Mouse (Mus musculus): ENCODE data around the gene Col4a2.
A peak's percentile ranks its signal among the peaks of the same experiment; 100 is the strongest.

The Col4a2 gene

GRCm38 (mm10) chr8:11382059-11382810 is 69.6 kb downstream of the Col4a2 start:
- peak; percentile 90 for DNase-seq (ENCODE audit: low read depth, low spot score)

- no peak for DNase-seq (ENCODE audit: low read depth, low spot score)
Observed at GRCm38 (mm10) chr8:11382933-11383332, 70.3 kb downstream of the Col4a2 start.

DNA sequence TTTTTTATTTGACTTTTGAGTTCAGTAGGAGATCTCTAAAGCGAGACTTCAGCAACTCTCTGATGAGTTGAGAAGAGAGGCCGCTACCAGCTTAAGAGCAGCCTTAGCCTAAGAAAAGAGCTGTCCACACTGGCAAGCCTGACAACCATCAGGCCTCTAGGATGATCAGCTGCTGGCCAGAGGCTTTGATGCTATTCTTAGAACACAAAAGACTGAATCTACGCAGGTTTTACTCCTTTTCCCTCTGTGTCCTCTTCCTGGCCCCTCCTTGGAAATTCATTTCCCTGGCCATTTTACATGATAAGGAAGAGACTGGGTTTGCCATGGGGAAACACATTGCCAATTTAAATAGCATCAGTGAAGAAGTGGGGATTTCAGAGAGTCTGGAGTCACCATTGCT is 70.8 kb downstream of the Col4a2 start:
- DNase-seq (ENCODE audit: low read depth, low spot score) = peak; percentile 42

DNA sequence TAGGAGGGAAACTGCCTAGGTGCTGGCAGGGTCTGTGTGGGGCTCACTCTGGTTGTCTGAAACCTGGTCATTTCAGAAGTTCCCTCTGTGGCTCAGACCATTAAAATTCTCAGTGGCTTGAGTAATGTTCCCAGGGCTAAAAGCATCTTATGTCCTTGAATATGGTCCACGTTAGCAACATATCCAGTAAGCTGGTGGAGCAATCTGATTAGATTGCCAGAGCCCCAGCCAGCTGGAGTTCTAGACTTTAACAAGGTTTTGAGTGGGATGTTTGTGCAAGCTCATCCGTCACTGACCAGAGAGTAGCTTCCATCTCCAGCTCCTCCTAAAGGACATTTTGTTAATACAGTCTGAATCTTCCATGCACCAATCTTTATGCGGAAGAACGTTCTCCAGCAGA is 72.2 kb downstream of the Col4a2 start:
- DNase-seq (ENCODE audit: low read depth, low spot score) = no peak

DNA sequence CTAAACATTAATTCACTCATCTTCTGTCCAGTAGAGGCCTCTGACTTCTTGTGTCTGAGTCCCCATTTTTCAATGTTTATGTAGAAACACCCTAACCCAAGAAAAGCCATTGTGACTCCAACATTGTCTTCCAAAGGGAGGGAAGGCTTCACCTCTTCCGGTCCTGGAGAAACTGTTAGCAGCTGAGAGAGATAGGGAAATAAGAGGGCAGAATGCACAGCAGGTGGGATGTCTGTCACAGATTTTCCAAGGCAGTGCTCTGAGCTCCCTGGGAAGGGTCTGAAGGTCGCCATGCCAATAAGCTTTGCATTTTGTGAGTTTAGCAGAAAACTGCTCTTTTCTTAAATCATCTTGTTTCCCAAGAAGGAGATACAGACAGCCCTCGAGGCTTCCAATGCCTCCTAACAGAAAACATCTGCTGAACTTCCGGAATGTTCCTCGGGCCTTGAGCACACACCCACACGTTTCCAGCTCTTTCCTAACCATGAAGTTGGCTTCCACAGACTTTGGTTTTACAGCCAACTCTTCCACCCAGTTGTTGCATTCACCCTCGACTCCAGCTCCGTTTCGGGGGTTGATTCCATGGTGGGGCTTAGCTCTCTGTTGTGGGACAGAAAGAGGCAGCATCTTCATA is 72.8 kb downstream of the Col4a2 start:
- peak; percentile 83 for DNase-seq (ENCODE audit: low read depth, low spot score)

DNA sequence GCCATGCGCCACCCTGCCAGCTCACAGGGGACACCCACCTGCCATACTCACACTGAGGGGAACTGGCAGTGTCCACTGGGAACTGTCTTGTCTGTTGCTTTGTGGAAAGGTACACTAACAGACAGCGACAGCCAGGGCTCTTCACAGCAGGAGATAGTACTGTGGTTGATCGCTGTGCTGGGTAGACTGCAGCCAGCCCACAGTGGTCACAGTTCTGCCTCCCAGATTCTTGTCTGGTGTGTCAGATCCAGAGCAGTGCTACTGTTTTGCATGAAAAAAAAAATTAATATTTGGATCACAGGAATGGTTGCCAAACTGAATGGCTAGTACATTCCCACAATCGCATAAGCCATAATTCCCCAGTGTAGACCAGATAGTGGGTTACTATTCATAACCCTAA is 74.7 kb downstream of the Col4a2 start:
- no peak for DNase-seq (ENCODE audit: low read depth, low spot score)

DNA sequence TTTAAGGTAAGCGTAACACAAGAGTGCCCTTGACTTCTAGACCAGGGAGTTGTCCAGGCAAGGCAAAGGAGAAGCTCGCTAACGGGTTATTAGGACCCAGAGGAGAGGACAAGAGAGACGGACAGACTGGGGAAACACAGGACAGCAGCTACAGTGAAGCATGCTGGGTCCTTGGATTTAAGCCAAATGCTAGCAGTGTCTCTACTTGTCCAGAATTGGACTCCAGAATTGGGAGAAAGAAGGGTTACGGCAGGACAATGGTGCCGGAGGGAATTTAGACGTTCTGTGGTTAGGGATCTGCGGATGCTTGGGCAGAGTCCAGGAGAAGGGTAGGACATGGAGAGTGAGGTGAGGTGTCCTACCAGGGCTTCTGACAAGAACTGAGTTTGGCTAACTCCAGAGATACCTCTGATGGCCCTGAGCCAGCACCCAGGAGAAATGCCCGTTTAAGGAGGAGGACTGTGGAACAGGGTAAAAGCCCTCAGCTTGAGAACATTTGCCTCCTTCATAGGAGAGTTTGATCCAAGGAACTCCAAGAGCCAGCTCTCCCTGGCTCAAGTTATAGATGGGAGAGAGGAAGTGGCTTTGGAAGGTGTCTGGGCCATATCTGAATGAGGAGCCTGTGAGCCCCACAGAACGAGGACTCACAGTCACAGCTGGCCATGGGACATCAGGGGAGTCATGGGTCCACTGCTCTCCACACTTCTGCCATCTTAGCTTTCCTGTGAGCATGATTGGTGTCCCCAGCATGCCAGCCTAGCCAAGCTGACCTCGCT is 76.9 kb downstream of the Col4a2 start:
- DNase-seq (ENCODE audit: low read depth, low spot score) = no peak

DNA sequence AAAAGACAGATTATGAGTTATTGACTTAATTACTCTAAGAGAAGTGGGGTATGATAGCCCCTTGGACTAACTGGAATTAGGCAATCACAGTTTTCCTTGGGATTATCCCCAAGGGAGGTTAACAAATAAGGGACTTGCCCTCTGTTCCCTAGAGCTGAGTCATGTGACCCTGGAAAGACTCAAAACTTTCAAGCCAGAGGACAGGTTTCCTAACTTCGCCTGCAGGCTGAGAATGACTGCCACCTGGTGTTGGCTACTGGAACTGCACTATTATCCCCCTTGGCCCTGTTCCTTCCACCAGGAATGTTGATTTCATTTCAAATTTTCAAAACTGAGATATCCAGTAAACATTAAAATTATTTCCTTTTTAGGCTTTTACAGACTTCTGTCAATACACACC is 80.1 kb downstream of the Col4a2 start:
- DNase-seq (ENCODE audit: low read depth, low spot score) = peak; percentile 82

- DNase-seq (ENCODE audit: low read depth, low spot score) = no peak
Observed at GRCm38 (mm10) chr8:11393161-11393560, 80.6 kb downstream of the Col4a2 start.

GRCm38 (mm10) chr8:11393607-11394006 is 81.0 kb downstream of the Col4a2 start:
- DNase-seq (ENCODE audit: low read depth, low spot score) = no peak

- DNase-seq (ENCODE audit: low read depth, low spot score) = no peak
Observed at GRCm38 (mm10) chr8:11394773-11395172, 82.2 kb downstream of the Col4a2 start.

DNA sequence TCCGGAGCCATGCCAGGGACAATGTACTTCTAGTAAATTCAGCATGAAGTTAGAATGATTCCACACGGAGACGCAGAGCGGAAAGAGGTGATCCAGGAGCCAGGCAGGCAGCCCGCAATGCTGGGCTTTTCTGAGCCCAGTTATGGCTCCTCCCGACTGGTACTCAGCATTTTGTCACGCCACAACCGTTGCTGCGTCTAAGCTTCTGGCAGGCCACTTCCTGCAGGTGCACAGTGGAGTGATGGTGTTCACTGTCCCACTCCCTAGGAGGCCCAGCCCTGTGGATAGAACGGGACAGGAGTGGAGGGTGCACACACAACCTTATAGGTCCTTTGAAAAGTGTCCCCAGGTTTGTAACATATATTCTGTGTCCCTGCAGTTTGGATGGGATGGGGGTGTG is 83.0 kb downstream of the Col4a2 start:
- DNase-seq (ENCODE audit: low read depth, low spot score) = no peak

DNA sequence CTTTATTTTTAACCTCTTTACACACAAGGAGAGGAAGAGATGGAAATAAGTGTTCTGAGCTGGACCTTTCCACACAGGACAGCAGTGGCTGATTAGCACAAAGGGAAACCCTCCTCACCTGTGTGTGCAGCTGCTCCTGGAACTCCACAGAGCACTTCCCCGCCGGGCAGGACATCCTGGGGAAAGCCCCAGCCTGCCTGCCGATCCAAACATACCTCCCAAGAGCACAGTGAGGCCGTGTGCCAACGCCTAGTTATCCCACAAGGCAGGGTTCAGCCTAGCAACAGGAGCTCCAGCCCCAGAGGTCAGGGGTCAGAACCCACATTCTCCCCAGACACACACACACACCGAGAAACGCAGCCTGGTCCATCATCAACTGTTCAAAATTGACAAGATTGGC is 83.5 kb downstream of the Col4a2 start:
- no peak for DNase-seq (ENCODE audit: low read depth, low spot score)

DNA sequence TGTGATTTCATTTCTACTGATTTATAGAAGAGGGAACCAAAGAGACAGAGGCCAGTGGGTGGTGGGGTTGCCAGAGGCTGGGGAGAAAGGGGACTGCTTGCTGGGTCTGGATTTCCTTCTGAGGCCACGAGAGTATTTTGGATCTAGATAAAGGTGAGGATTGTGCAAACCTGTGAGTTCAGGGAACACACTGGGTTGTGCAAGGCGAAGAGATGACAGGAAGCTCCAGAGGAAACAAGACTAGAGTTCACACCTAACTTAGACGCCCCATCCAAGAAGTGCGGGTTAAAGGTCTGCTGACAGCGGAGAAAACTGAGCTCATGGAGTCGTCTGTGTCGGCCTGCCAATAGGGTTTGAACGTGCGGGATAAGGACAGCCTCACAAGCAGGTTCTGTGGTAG is 84.5 kb downstream of the Col4a2 start:
- DNase-seq (ENCODE audit: low read depth, low spot score) = no peak

- DNase-seq (ENCODE audit: low read depth, low spot score) = peak; percentile 46
Observed at GRCm38 (mm10) chr8:11399706-11400105, 87.1 kb downstream of the Col4a2 start.

- no peak for DNase-seq (ENCODE audit: low read depth, low spot score)
Observed at GRCm38 (mm10) chr8:11400244-11400643, 87.6 kb downstream of the Col4a2 start.

DNA sequence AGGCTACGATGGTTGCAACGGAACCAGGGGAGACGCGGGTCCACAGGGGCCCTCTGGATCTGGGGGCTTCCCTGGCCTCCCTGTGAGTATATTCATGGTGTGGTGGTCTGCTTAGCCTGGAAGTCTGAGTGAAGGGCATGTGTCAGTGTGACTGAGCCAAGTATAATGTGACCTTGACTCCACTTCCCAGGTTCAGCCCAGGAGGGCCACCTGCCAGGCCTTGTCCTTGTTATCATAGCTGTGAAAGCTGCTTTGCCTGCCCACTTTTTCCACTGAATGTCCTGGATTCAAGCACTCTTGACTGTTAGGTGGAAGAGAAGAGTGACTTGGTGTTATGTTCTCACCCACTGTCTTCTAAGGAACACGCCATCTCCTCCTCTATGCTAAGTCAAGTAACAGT is 88.6 kb downstream of the Col4a2 start:
- no peak for DNase-seq (ENCODE audit: low read depth, low spot score)

DNA sequence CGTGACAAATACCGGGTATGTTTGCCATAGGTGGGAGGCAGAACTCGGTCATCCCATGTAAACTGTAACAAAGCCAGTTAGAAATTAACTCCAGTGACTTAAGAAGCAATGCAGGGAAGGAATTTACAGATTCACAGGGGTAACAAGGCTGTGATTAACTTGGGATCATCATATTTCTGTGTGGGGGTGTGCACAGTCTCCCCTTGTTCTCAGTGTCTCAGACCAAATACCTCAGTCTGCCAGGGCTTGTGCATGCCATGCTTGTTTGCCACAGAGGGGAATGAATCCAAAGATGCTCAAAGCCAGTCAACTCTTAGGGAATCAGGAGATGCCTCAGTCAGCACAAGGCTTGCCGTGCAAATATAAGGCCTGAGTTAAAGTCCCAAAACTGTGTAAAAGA is 89.6 kb downstream of the Col4a2 start:
- DNase-seq (ENCODE audit: low read depth, low spot score) = no peak

- DNase-seq (ENCODE audit: low read depth, low spot score) = no peak
Observed at GRCm38 (mm10) chr8:11403813-11404212, 91.2 kb downstream of the Col4a2 start.

DNA sequence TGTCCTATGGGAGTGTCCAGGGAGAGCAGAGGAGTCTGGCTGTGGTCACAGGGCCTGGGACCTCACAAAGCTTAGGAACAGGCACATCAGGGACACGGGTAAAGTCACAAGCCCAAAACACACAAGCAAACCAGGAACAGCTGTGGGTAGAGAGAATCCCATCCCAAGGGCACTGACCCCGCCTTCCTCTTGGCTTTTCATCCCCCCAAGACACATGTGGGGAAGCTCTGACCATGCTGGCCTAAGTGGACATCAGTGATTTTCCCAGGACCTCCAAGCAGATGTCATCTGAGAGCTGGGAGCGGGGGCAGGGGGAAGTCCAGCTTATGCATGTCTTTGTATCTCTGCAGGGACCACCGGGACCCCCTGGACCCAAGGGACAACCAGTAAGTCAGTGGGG is 92.0 kb downstream of the Col4a2 start:
- DNase-seq (ENCODE audit: low read depth, low spot score) = no peak

GRCm38 (mm10) chr8:11405722-11406481 is 93.3 kb downstream of the Col4a2 start:
- no peak for DNase-seq (ENCODE audit: low read depth, low spot score)
